Mouse (Mus musculus): ENCODE data around the gene Grb2. TPM values are rescaled to one million over a fixed set of nuclear protein-coding genes. Genes with fewer than 3 reads are reported as not detected.

The Grb2 gene
- total RNA-seq, 2 experiments from 2014 or later = 122 to 144 TPM

- intact Hi-C loops (cut with DNase I) = no loop called here
These were observed 93.9 kb downstream of the Grb2 start for GRCm38 (mm10) chr11:115614346-115615107.

GRCm38 (mm10) chr11:115613138-115613945 is 95.1 kb downstream of the Grb2 start:
- DNase-seq = peak; percentile 38 to 59
- intact Hi-C loops (cut with DNase I) = no loop called here

More at GRCm38 (mm10) chr11:115614346-115615107, 93.9 kb downstream of the Grb2 start:
- no peak for DNase-seq

- intact Hi-C loops (cut with DNase I) = no loop called here
These were observed 95.8 kb downstream of the Grb2 start, which contains the start of gene Mif4gd for GRCm38 (mm10) chr11:115612410-115613137. Gene Mif4gd (minus strand): TSS chr11:115612969.

GRCm38 (mm10) chr11:115612059-115612409 is 96.4 kb downstream of the Grb2 start:
- intact Hi-C loops (cut with DNase I) = no loop called here
- DNase-seq = peak; percentile 88 to 92

More at GRCm38 (mm10) chr11:115612410-115613137, 95.8 kb downstream of the Grb2 start, which contains the start of gene Mif4gd:
- peak; percentile 95 to 96 for DNase-seq

- intact Hi-C loops (cut with DNase I) = no loop called here
- no peak for DNase-seq
These were observed 97.2 kb downstream of the Grb2 start for GRCm38 (mm10) chr11:115611173-115611572.

- intact Hi-C loops (cut with DNase I) = no loop called here
- DNase-seq = no peak
These were observed 98.8 kb downstream of the Grb2 start for GRCm38 (mm10) chr11:115609576-115609975.

- intact Hi-C loops (cut with DNase I) = no loop called here
- DNase-seq = no peak
These were observed 99.7 kb downstream of the Grb2 start for GRCm38 (mm10) chr11:115608421-115609399.

- intact Hi-C loops (cut with DNase I) = no loop called here
- DNase-seq = no peak
These were observed 101.7 kb downstream of the Grb2 start for GRCm38 (mm10) chr11:115606733-115607132.

- intact Hi-C loops (cut with DNase I) = loop anchor here (5.0 kb wide), 2 partner anchors 67 to 112 kb away; partner anchors contain the start of genes Nt5c and Sumo2
These were observed 104.1 kb downstream of the Grb2 start for GRCm38 (mm10) chr11:115604304-115604696.

GRCm38 (mm10) chr11:115603476-115604303 is 104.7 kb downstream of the Grb2 start, which contains the start of the genes Mrps7 and Gga3:
Gene Mrps7 (plus strand): TSS chr11:115603925.
Gene Gga3 (minus strand): TSS chr11:115604051.
- intact Hi-C loops (cut with DNase I) = loop anchor here (5.0 kb wide), 2 partner anchors 66 to 111 kb away; partner anchors contain the start of genes Nt5c and Sumo2
- peak; percentile 95 for DNase-seq

More at GRCm38 (mm10) chr11:115604304-115604696, 104.1 kb downstream of the Grb2 start:
- no peak for DNase-seq

GRCm38 (mm10) chr11:115603128-115603475 is 105.3 kb downstream of the Grb2 start:
- intact Hi-C loops (cut with DNase I) = loop anchor here (5.0 kb wide), 2 partner anchors 66 to 111 kb away; partner anchors contain the start of genes Nt5c and Sumo2
- DNase-seq = no peak

- intact Hi-C loops (cut with DNase I) = loop anchor here (5.0 kb wide), 2 partner anchors 64 to 109 kb away; partner anchors contain the start of genes Nt5c and Sumo2
- no peak for DNase-seq
These were observed 107.2 kb downstream of the Grb2 start for GRCm38 (mm10) chr11:115601174-115601573.

GRCm38 (mm10) chr11:115600743-115601142 is 107.7 kb downstream of the Grb2 start:
- intact Hi-C loops (cut with DNase I) = loop anchor here (5.0 kb wide), 2 partner anchors 63 to 108 kb away; partner anchors contain the start of genes Nt5c and Sumo2

GRCm38 (mm10) chr11:115599722-115600121 is 108.7 kb downstream of the Grb2 start:
- intact Hi-C loops (cut with DNase I) = loop anchor here (5.0 kb wide), 2 partner anchors 62 to 107 kb away; partner anchors contain the start of genes Nt5c and Sumo2
- DNase-seq = peak in 1 of 2 experiments; percentile 29

More at GRCm38 (mm10) chr11:115600743-115601142, 107.7 kb downstream of the Grb2 start:
- no peak for DNase-seq

GRCm38 (mm10) chr11:115598309-115598708 is 110.1 kb downstream of the Grb2 start:
- intact Hi-C loops (cut with DNase I) = no loop called here
- DNase-seq = no peak

- no peak for DNase-seq
- intact Hi-C loops (cut with DNase I) = no loop called here
These were observed 113.2 kb downstream of the Grb2 start for GRCm38 (mm10) chr11:115595209-115595608.

Measured in heart, postnatal 10 days (tissue).